Mouse (Mus musculus): ENCODE results near the gene Spata31d1a. TPM values are rescaled to one million over a fixed set of nuclear protein-coding genes. Genes with fewer than 3 reads are reported as not detected.

Gene Spata31d1a
- polyA plus RNA-seq, 1 experiment from 2014 or later = not detected

DNA sequence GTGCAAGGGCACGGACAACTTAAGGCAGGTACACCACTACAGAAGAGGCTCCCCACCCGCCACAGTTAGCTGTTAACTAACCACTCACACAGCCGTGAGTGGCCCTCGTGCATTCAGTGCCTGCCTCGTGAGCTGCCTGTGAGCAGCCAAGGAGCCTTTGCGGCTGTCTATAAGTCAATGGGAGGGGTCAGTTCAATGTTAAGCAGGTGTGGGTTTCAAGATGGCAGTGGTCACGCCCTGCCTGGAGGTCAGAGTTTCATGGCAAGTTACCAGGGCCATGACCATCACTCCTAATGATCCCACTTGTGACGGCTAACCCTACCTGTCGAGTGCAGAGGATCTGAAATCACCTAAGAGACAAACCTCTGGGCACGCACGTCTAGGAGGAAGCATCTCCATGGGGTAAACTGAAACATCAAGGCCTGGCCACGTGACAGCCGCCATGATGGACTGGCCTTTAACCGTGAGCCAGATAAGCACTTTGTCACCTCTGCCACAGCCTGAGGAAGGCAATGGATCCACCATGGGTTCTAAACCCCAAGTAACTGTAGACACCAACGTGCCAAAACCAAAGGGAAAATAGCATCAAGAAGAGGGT is 54.3 kb downstream of the Spata31d1a start:
- TF ChIP-seq CTCF (IDR thresholded peaks at IDR 0.05; ENCODE audit: low read depth) = no peak
- H3K4me2 ChIP-seq (ENCODE audit: low read length) = no peak overlapping the region
- ATAC-seq (replicated peaks; ENCODE audit: low FRiP score, low read depth) = no peak

DNA sequence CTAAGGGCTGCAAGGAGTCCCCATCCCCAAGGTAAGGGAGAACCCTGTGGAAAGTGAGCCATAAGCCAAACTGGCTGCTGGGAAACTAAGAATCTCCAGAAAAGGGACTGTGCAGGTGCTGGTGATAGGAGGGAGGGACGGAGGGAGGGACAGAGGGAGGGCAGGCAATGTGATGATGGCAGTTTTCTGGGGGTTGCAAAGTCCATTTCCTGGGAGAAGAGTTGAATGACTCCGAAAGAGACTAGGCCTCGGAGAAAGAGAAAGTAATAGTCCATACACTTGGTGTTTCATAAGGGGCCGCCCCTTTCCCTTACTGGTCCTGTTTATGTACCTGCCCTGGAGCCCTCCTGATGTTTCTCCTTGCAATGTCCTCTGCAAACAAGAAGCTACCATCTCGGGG is 55.7 kb downstream of the Spata31d1a start:
- no peak for ATAC-seq (replicated peaks; ENCODE audit: low FRiP score, low read depth)
- Histone ChIP-seq H3K9me3 (replicated peaks; ENCODE audit: low read length) (no peaks in the 10 kb centered on the region), H3K27me3 (ENCODE audit: insufficient read depth, low read length) (no peaks in the 10 kb centered on the region), H3K9ac (ENCODE audit: low read depth, low read length) (no peak overlapping the region), H3K4me3 (replicated peaks; ENCODE audit: low read depth, low read length) (no peak overlapping the region), H3K36me3 (ENCODE audit: insufficient read depth, low read length) (0 out of 2 replicates have a peak, but pooled peaks cover 2% of the 10 kb centered on the region), H3K27ac (no peak overlapping the region), H3K4me1 (replicated peaks; ENCODE audit: insufficient read depth, low read length) (0 out of 2 replicates have a peak, but pooled peaks cover 5% of the 10 kb centered on the region), H3K4me2 (ENCODE audit: low read length) (no peak overlapping the region)
- 95% methylated on average over 5 of the region's 5 CpGs for WGBS
- DNase-seq (ENCODE audit: low spot score) = no peak
- no peak for TF ChIP-seq CTCF (IDR thresholded peaks at IDR 0.05; ENCODE audit: low read depth)

More for the DNA sequence above, 54.3 kb downstream of the Spata31d1a start:
- Histone ChIP-seq H3K27me3 (ENCODE audit: insufficient read depth, low read length) (no peaks in the 10 kb centered on the region), H3K27ac (no peak overlapping the region), H3K9ac (ENCODE audit: low read depth, low read length) (no peak overlapping the region), H3K4me1 (replicated peaks; ENCODE audit: insufficient read depth, low read length) (0 out of 2 replicates have a peak, but pooled peaks cover 5% of the 10 kb centered on the region), H3K36me3 (ENCODE audit: insufficient read depth, low read length) (0 out of 2 replicates have a peak, but pooled peaks cover 2% of the 10 kb centered on the region), H3K9me3 (replicated peaks; ENCODE audit: low read length) (no peaks in the 10 kb centered on the region), H3K4me3 (replicated peaks; ENCODE audit: low read depth, low read length) (no peak overlapping the region)
- DNase-seq (ENCODE audit: low spot score) = no peak
- WGBS = 92% methylated on average over 15 of the region's 15 CpGs

- Histone ChIP-seq H3K27ac (no peak overlapping the region), H3K27me3 (ENCODE audit: insufficient read depth, low read length) (no peaks in the 10 kb centered on the region), H3K4me2 (ENCODE audit: low read length) (no peak overlapping the region), H3K36me3 (ENCODE audit: insufficient read depth, low read length) (no peaks in the 10 kb centered on the region), H3K9ac (ENCODE audit: low read depth, low read length) (no peak overlapping the region), H3K4me3 (replicated peaks; ENCODE audit: low read depth, low read length) (no peak overlapping the region), H3K4me1 (replicated peaks; ENCODE audit: insufficient read depth, low read length) (0 out of 2 replicates have a peak, but pooled peaks cover 5% of the 10 kb centered on the region), H3K9me3 (replicated peaks; ENCODE audit: low read length) (no peaks in the 10 kb centered on the region)
- ATAC-seq (replicated peaks; ENCODE audit: low FRiP score, low read depth) (no peak; the same call in 1 of the 2 replicates), DNase-seq (ENCODE audit: low spot score) (peak; percentile 48)
- 50% methylated on average over 3 of the region's 3 CpGs for WGBS
- TF ChIP-seq CTCF (IDR thresholded peaks at IDR 0.05; ENCODE audit: low read depth) = no peak
Measured at GRCm38 (mm10) chr13:59653136-59653535, 57.0 kb downstream of the Spata31d1a start.

DNA sequence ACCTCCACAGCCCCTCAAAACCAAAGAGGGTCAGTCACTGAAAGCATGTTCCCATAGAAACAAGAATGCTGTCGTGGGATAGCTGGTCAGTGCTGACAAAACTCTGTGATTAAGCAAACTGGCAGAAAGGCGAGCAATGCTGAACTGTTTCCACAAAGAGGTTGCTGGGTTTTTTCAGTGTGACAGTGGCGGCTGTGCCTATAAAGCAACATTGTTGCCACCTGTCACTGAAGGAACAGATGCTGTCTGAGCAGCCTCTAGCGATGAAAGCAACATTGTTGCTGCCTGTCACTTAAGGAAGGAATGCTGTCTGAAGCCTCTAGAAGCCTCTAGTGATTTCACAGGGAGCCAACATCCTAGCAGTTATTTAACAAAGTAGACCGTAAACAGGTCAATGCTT is 57.5 kb downstream of the Spata31d1a start:
- Histone ChIP-seq H3K4me2 (ENCODE audit: low read length) (no peak overlapping the region), H3K36me3 (ENCODE audit: insufficient read depth, low read length) (no peaks in the 10 kb centered on the region), H3K27me3 (ENCODE audit: insufficient read depth, low read length) (no peaks in the 10 kb centered on the region), H3K4me3 (replicated peaks; ENCODE audit: low read depth, low read length) (no peak overlapping the region), H3K9ac (ENCODE audit: low read depth, low read length) (no peak overlapping the region), H3K27ac (no peak overlapping the region), H3K4me1 (replicated peaks; ENCODE audit: insufficient read depth, low read length) (0 out of 2 replicates have a peak, but pooled peaks cover 5% of the 10 kb centered on the region), H3K9me3 (replicated peaks; ENCODE audit: low read length) (no peaks in the 10 kb centered on the region)
- TF ChIP-seq CTCF (IDR thresholded peaks at IDR 0.05; ENCODE audit: low read depth) = no peak
- 38% methylated on average over 5 of the region's 5 CpGs for WGBS
- ATAC-seq (replicated peaks; ENCODE audit: low FRiP score, low read depth) (no peak), DNase-seq (ENCODE audit: low spot score) (no peak)

Other genes starting within 250 kb of the Spata31d1a start
- 10.1 and 13.9 TPM in 2 replicates for gene Agtpbp1, start 125.1 kb downstream of the Spata31d1a start, polyA plus RNA-seq (2015; fragmentation: Nextera tagmentation; extraction: Ambion mirVana)
- 87.2 and 91.9 TPM in 2 replicates for gene Naa35, start 125.1 kb downstream of the Spata31d1a start, polyA plus RNA-seq (2015; fragmentation: Nextera tagmentation; extraction: Ambion mirVana)
- gene Golm1, start 34.5 kb downstream of the Spata31d1a start, polyA plus RNA-seq (2015; fragmentation: Nextera tagmentation; extraction: Ambion mirVana) = 22.9 and 23.0 TPM in 2 replicates
- not detected in 2 replicates for gene 4921517D22Rik, start 16.2 kb downstream of the Spata31d1a start, polyA plus RNA-seq (2015; fragmentation: Nextera tagmentation; extraction: Ambion mirVana)
- gene Spata31d1b, start 2.0 kb upstream of the Spata31d1a start, polyA plus RNA-seq (2015; fragmentation: Nextera tagmentation; extraction: Ambion mirVana) = not detected in 2 replicates
- gene Spata31d1d, start 21.4 kb upstream of the Spata31d1a start, polyA plus RNA-seq (2015; fragmentation: Nextera tagmentation; extraction: Ambion mirVana) = not detected in 2 replicates
- gene 1700014D04Rik, start 36.4 kb upstream of the Spata31d1a start, polyA plus RNA-seq (2015; fragmentation: Nextera tagmentation; extraction: Ambion mirVana) = not detected in 2 replicates
- gene Isca1, start 59.5 kb upstream of the Spata31d1a start, polyA plus RNA-seq (2015; fragmentation: Nextera tagmentation; extraction: Ambion mirVana) = 148 and 153 TPM in 2 replicates
- not detected in 2 replicates for gene Gm49354, start 71.9 kb upstream of the Spata31d1a start, polyA plus RNA-seq (2015; fragmentation: Nextera tagmentation; extraction: Ambion mirVana)
- 34.7 and 38.7 TPM in 2 replicates for gene Tut7, start 112.8 kb upstream of the Spata31d1a start, polyA plus RNA-seq (2015; fragmentation: Nextera tagmentation; extraction: Ambion mirVana)

Measured in kidney, postnatal 0 days (tissue).